9 mouse cellular contexts compared by ENCODE assay signal in genomic region chr17:84698727-84699126, GRCm38 (mm10). TPM values are rescaled to one million over a fixed set of nuclear protein-coding genes. Genes with fewer than 3 reads are reported as not detected.
DNase-seq lines count a peak whose midpoint lies in the region; ATAC-seq lines count a peak whose summit lies in the region.
"Had no signal": no experiment of that assay in that cellular context is flagged by ENCODE, and none has a peak within 500 bp of the region (broad histone marks: within the 10 kb centered on the region; RNA-seq: fewer than 3 reads in every experiment).

No protein-coding gene starts in this region.

- peaks cover 37% of the 10 kb centered on the region for H3K4me1 ChIP-seq in embryonic facial prominence, embryonic 10.5 days
- H3K4me1 ChIP-seq in hindbrain, embryonic 13.5 days (replicated peaks) = peaks cover 13% of the 10 kb centered on the region
- H3K4me1 ChIP-seq in midbrain, embryonic 11.5 days (ENCODE audit: control insufficient read depth, insufficient read depth, low read length) = no peaks in the 10 kb centered on the region
- H3K4me1 ChIP-seq: megakaryocyte, embryonic 14.5 days had no signal

- H3K9me3 ChIP-seq in embryonic facial prominence, embryonic 10.5 days = no peaks in the 10 kb centered on the region
- no peaks in the 10 kb centered on the region for H3K9me3 ChIP-seq in hindbrain, embryonic 13.5 days
- no peaks in the 10 kb centered on the region for H3K9me3 ChIP-seq in midbrain, embryonic 11.5 days (ENCODE audit: control insufficient read depth, low read length)
- H3K9me3 ChIP-seq: megakaryocyte, embryonic 14.5 days had no signal

- H3K4me2 ChIP-seq in hindbrain, embryonic 13.5 days = no peak overlapping the region
- no peak overlapping the region for H3K4me2 ChIP-seq in midbrain, embryonic 11.5 days

- no peak overlapping the region for H3K9ac ChIP-seq in hindbrain, embryonic 13.5 days
- H3K9ac ChIP-seq in midbrain, embryonic 11.5 days (ENCODE audit: low read length) = no peak overlapping the region

- peaks cover 8% of the 10 kb centered on the region; the same call in 1 of the 2 replicates for H3K27me3 ChIP-seq in embryonic facial prominence, embryonic 10.5 days (replicated peaks; ENCODE audit: low read depth, poor library complexity, severe bottlenecking)
- peaks cover 26% of the 10 kb centered on the region for H3K27me3 ChIP-seq in hindbrain, embryonic 13.5 days
- no peaks in the 10 kb centered on the region for H3K27me3 ChIP-seq in midbrain, embryonic 11.5 days (ENCODE audit: control insufficient read depth, insufficient read depth, low read length)

- 28% methylated on average over 5 of the region's 5 CpGs for WGBS in embryonic facial prominence, embryonic 10.5 days
- WGBS in hindbrain, embryonic 13.5 days = 25% methylated on average over 5 of the region's 5 CpGs
- 25% methylated on average over 5 of the region's 5 CpGs for WGBS in midbrain, embryonic 11.5 days

- H3K27ac ChIP-seq in embryonic facial prominence, embryonic 10.5 days (replicated peaks) = no peak overlapping the region
- no peak overlapping the region for H3K27ac ChIP-seq in hindbrain, embryonic 13.5 days
- no peak overlapping the region for H3K27ac ChIP-seq in midbrain, embryonic 11.5 days (ENCODE audit: low read depth, low read length)

- peak; percentile 78; the same call in 1 of the 2 replicates for ATAC-seq in hindbrain, embryonic 13.5 days (ENCODE audit: low FRiP score)
- peak; percentile 55; the same call in 1 of the 2 replicates for ATAC-seq in midbrain, embryonic 11.5 days (ENCODE audit: low FRiP score)

- intact Hi-C loops in heart, postnatal 25 days (cut with DNase I) = no loop called here

- DNase-seq in heart, adult 18-20 months = peak; percentile 36 to 61
- DNase-seq in heart, postnatal 25 days (ENCODE audit: low spot score) = no peak
- peak; percentile 70 for DNase-seq in adrenal gland, postnatal 14 days
- peak; percentile 72 for DNase-seq in embryonic facial prominence, embryonic 10.5 days (ENCODE audit: low spot score)
- peak; percentile 64 to 66 for DNase-seq in layer of hippocampus, postnatal 36 days
- peak; percentile 92 for DNase-seq in midbrain, embryonic 11.5 days (ENCODE audit: low spot score, missing footprints)
- DNase-seq in spleen, postnatal 10 days (ENCODE audit: low spot score in 2 of 2) = peak; percentile 24 to 54

- H3K36me3 ChIP-seq in embryonic facial prominence, embryonic 10.5 days (replicated peaks) = peaks cover 2% of the 10 kb centered on the region; the same call in 1 of the 2 replicates
- H3K36me3 ChIP-seq in hindbrain, embryonic 13.5 days = no peaks in the 10 kb centered on the region
- no peaks in the 10 kb centered on the region for H3K36me3 ChIP-seq in midbrain, embryonic 11.5 days (ENCODE audit: control insufficient read depth, insufficient read depth, low read length)

- no peak overlapping the region for H3K4me3 ChIP-seq in embryonic facial prominence, embryonic 10.5 days
- no peak overlapping the region for H3K4me3 ChIP-seq in hindbrain, embryonic 13.5 days
- no peak overlapping the region for H3K4me3 ChIP-seq in midbrain, embryonic 11.5 days (ENCODE audit: low read depth, low read length)
- H3K4me3 ChIP-seq: megakaryocyte, embryonic 14.5 days had no signal

RNA-seq across cellular contexts. Expression of gene Abcg5, which starts 15.9 kb away (rescaled TPM):
- total RNA-seq in heart, adult 18-20 months (2021) = not detected
- not detected for total RNA-seq in heart, postnatal 25 days (2021)
- 1.3 and 22.2 TPM in 2 replicates for total RNA-seq in adrenal gland, postnatal 14 days (2021)
- polyA plus RNA-seq in embryonic facial prominence, embryonic 10.5 days (2016; fragmentation: Nextera tagmentation; extraction: Ambion mirVana) = 1.3 and 1.6 TPM in 2 replicates
- polyA plus RNA-seq in hindbrain, embryonic 13.5 days (2015; fragmentation: Nextera tagmentation; extraction: Ambion mirVana) = 3.2 and 7.7 TPM in 2 replicates
- not detected for total RNA-seq in layer of hippocampus, postnatal 36 days (2021)
- 1.9 and 2.4 TPM in 2 replicates for polyA plus RNA-seq in midbrain, embryonic 11.5 days (2014; fragmentation: Nextera tagmentation; extraction: Ambion mirVana)

RNA-seq across cellular contexts. Expression of gene Abcg8, which starts 22.6 kb away (rescaled TPM):
- total RNA-seq in heart, adult 18-20 months (2021) = not detected
- not detected for total RNA-seq in heart, postnatal 25 days (2021)
- total RNA-seq in adrenal gland, postnatal 14 days (2021) = 0.49 and 17.1 TPM in 2 replicates
- 0.10 and 0.15 TPM in 2 replicates for polyA plus RNA-seq in embryonic facial prominence, embryonic 10.5 days (2016; fragmentation: Nextera tagmentation; extraction: Ambion mirVana)
- polyA plus RNA-seq in hindbrain, embryonic 13.5 days (2015; fragmentation: Nextera tagmentation; extraction: Ambion mirVana) = 0.13 and 0.19 TPM in 2 replicates
- not detected for total RNA-seq in layer of hippocampus, postnatal 36 days (2021)
- polyA plus RNA-seq in midbrain, embryonic 11.5 days (2014; fragmentation: Nextera tagmentation; extraction: Ambion mirVana) = 0.21 TPM in 1 of 2 replicates, not detected in the other
